Mouse (Mus musculus) adrenal gland, postnatal 4 days (tissue): Measurements from ENCODE around the gene Gfral. TPM values are rescaled to one million over a fixed set of nuclear protein-coding genes. Genes with fewer than 3 reads are reported as not detected.

Experiments used
- DNase-seq, 2 experiments: peaks; one replicate each; pipeline ENCODE4 v3.0.0; 2021 to 2022; ENCODE audit warnings: low spot score in 2 of 2, mixed read lengths in 2 of 2
- long read RNA-seq, 2 experiments: library from polyadenylated mRNA; stranded (forward); transcript quantifications; one replicate each; pipeline ENCODE4 v2.0.0; 2021
- total RNA-seq, 2 experiments: library from RNA; stranded (reverse); gene quantifications; 2 replicates each; pipeline ENCODE4 v1.2.3; 2021

Gfral gene
- total RNA-seq, result not detected
- long read RNA-seq, experiment 1, result 0 reads
- long read RNA-seq, experiment 2, result 0 reads

DNA sequence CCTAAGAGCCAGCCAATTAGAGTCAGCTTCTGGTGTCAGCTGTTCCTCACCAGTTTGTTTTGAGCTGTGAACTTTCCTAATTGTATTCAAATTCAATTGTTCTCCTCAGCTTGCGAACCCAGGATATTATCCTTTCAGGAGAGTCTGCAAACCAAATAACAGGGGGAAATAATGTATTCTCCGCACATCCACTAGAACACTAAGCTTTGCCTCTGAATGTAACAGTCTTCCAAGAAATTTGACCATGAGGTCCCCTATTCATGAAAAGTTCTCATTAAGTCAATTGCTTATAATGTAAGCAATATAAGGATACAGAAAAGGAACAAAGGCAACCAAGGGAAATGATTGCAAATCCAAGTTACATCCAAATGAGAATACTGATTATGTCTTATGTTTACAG lies at the start of gene Gfral:
Gfral (minus strand) TSS at position 101 of the 400 bp plus-strand sequence.
- DNase-seq, result no peak

GRCm38 (mm10) chr9:76257731-76258130 lies 44.3 kb upstream of the Gfral start:
- DNase-seq, result no peak

DNA sequence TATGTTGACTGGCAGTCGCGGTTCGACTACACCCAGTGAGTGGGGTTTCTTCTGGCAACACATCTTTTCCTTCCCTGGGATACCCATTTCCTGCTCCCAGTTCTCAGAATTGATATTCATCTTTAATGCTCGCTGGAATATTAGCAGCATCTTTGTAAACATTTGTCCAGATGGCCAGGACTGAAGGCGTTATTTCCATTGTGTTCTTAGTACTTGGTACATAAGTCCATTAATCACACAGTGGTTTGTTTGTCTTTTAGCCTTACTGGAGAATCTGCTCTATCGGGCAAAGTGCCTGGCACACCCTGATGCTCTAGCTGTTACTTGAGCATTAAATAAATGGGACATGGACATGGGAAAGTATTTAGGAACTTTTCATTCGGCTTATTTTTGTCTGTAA lies 39.1 kb upstream of the Gfral start:
- no peak for DNase-seq

DNA sequence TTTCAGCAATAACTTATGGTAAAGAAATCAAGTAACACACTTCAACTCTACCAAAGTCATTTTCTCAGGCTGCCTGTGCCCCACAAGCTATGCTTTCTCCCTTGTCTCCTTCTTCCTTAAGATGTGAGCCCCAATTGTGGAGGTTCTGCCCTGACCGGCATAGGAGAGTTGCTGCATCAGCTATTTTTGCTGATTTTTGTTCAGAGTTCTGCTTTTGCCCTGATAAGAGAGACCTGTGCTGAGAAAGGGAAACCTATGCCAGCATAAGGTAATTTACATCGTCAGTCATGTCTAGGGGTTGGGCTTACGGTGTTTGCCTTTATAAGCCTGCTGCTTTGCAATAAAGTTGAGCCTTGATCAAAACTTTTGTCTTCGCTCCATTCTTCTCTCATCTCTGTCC lies 38.7 kb upstream of the Gfral start:
- DNase-seq, result no peak

DNA sequence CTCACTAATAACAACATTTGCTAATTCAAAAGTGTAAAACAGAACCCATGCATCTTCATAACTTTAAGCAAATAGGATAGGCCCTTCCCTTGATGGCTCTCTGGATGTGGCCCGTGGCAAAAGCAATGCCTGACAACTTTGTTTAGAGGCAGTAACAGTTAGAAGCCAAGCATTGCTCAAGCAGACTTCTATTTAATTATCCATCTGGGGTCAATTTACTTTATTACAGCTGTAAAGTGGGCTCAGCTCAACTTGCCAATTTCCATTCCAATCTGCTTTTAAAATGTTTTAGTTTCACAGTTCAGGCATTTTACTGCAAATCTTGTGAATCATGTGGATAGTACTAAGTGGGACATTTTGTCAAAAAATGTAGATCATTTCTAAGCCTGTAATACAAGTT lies 28.9 kb upstream of the Gfral start:
- DNase-seq, result no peak

DNA sequence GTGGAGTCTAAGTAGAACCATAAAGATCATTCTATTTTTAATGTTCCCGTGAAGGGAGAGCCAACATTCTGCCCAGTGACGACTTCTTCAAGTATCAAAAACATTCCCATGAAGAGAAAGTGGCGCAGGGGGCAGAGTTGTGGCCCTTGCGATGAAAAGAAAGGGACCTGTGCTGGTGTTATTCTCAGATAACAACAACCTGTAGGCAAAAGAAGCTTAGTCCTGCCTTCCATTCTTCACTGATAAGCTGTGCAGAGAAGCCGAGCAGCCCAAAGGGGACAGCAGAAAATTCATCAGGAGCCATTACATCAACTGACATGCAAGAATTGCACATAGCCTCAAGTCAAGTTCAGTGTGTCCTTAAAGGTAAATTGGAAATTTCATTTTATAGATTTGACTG lies 24.5 kb upstream of the Gfral start:
- no peak for DNase-seq

DNA sequence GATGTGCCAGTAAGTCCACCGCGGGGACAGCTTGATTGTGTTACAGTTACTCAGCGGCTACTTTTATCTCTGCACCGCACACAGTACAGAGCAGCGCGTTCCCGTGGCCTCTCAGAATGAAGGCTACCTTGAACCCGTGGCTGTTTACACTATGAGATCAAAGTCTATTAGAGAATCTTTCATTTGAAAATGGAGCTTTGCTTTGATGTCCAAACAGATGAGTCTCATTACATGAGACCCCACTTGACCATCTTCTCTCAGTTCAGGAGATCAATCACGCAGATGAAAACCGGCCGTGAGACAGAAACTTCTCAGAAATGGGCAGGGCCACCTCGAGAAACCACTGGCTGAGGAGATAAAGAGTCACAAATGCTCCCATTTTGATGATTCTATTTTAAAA lies 23.8 kb upstream of the Gfral start:
- no peak for DNase-seq

DNA sequence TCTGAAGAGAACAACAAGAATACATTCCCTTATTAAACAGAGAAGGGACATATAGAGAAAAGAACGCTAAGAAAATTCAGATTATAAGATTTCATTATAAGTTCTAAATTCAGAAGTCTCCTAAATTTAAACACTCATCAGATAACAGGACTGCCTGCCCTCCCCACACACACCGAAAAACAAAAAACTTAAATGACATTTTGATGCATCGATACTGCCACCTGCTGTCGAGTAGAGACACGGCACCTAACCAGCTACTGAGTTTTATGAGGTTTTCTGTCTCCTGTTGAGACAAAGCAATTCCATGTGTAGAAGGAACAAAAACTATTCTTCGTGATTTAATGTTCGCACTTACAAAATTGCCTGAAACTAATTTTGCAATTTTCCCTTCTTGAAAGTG lies 23.2 kb upstream of the Gfral start:
- DNase-seq, result peak in 1 of 2 experiments; percentile 15

GRCm38 (mm10) chr9:76235945-76236503 lies 22.6 kb upstream of the Gfral start:
- DNase-seq, result no peak

DNA sequence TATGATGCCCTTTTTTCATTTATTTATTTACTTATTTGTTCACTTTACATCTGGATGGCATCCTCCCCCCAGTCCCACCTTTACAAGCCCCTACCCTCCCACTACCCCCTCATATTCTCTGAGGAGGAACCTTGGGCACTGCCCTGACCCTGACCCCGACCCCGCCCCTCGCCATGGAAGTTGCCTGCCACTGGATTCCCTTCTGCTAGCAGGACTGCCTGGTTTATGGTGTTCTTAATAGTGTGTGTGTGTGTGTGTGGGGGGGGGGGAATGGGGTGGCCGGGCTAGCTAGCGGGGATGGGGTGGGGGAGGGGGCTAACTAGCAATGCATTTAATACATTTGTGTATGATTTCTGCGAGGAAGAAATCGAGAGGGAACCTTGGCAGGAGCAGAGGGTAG lies 21.4 kb upstream of the Gfral start:
- no peak for DNase-seq

DNA sequence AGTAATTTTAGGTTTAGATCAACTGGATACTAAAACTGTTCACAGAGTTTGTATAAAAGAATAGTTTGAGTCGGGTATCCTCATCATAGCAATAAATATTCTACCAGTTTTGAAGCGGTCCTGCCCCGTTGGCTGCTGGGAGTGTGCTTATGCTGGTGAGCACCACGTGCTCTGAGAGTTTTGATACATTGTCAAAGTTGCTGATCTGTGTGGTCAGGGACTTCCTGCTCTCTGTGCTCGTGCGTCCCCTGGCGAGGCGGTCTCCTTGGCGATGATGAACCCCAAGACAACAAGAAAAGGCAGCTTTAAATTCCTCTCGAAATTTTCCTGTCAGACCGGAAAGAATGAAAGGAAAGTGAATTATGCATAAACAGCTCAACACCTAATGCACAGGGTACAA lies 16.9 kb upstream of the Gfral start:
- no peak for DNase-seq

GRCm38 (mm10) chr9:76217178-76217975 lies 3.9 kb upstream of the Gfral start:
- no peak for DNase-seq

GRCm38 (mm10) chr9:76214678-76215077 lies 1.2 kb upstream of the Gfral start:
- DNase-seq, result no peak

- no peak for DNase-seq
Measured at GRCm38 (mm10) chr9:76196917-76197316, 16.5 kb downstream of the Gfral start.

DNA sequence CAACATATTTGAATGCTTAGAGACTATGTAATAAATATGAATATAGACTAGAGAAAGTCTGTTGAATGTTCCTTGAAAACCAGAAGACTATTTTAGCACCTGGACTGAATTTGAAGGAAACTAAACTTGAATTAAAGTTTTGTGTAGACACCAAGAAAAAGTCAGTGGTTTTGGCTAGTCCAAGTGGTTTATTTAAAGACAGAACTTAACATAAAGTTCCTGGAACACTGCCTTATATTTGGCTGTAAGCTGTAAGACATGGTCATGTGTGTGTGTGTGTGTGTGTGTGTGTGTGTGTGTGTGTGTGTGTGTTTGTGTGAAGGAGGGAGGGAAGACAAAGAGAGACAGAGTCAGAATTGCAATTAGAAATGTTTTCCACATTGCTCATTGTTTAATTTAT lies 34.2 kb downstream of the Gfral start:
- no peak for DNase-seq

DNA sequence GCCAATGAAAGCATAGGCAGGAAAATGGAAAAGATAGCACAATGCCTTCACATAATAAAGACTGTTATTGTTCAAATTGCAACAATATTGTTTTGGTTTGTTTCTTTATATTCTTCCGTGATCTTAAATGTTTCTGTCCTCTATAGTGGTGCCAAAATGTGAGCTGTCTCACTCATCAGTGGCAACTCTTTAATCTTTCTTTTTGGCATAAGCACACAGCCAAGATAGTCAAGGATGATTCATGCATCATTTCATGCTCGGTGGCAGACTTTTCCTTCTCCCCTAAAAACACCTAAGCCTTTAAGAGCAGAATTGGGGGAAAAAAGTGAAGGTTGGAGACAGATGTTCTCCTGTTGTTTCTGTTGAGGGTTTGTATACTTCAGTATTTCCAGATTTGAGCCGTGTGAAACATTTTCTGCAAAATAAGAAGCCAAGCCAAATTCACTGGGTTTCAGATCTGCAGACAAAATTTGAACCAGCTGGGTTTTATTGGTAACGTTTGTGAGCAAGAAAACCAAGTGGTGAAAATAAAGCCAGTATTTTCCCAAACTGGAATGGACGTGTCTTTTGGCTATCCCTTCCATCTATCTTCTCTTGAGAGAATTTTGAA lies 40.7 kb downstream of the Gfral start:
- DNase-seq, result no peak

DNA sequence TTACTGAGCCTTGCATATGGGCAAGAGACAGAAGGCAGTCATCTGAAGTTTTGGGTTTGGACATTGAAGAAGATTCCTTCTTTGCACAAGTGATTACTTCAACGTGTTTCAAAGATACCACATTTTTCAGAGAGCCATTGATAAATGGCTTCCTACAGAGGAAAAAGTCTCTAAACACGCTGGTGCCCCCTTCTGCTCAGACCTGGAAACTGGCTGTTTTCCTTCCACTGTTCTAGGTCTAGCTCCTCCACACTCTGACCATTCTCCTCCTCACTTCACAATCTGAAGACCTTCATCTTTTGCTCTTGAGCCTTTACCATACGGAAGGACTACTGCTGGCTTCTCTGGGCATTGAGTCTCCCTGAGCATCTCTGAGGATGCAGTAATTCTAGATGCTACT lies 45.1 kb downstream of the Gfral start:
- DNase-seq, result no peak

GRCm38 (mm10) chr9:76162446-76162845 lies 51.0 kb downstream of the Gfral start:
- DNase-seq, result no peak

DNA sequence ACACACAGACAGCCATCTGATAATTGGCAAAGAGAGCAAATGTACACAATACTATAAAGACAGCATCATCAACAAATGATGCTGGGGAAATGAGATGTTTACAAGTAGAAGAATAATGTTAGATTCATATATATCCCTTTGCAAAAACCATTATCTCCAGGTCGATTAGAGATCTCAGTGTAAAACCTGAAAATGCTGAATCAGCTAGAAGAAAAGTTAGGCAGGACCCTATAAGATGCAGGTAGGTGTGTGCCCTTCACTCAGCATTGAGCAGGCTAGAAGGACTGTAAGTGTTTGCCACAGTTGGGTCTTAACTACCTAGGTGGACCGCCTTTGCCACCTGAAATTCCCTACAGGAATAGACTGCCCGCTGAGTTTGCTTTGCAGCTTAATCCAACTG lies 67.9 kb downstream of the Gfral start:
- DNase-seq, result no peak

GRCm38 (mm10) chr9:76138378-76139109 lies 74.9 kb downstream of the Gfral start:
- DNase-seq, result no peak

- DNase-seq, result no peak
Measured at GRCm38 (mm10) chr9:76134042-76134441, 79.4 kb downstream of the Gfral start.

- no peak for DNase-seq
Measured at GRCm38 (mm10) chr9:76129353-76129752, 84.1 kb downstream of the Gfral start.
